Mouse (Mus musculus): Measurements from ENCODE around the gene Rela. TPM values are rescaled to one million over a fixed set of nuclear protein-coding genes. Genes with fewer than 3 reads are reported as not detected.

The Rela gene
- polyA plus RNA-seq, 1 experiment from 2014 or later = 43.9 TPM

DNA sequence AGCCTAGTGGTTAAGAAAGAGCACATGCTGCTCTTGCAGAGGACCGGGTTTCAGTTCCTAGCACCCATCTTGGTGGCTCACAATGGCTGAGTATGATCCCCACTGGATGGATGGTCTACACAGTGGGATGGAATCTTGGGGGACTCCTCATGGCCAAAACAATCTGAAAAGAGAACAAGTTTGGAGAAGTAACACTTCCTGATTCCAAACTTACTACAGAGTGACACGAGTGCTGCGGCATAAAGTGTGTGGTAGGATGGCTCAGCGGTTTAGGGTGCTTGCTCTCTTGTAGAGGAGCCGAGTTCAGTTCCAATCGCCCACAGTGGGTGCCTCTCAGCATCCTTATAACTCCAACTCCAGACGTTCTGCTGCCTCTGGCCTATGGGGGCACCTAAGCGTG, 12.0 kb upstream of the Rela start:
- H3K9me3 ChIP-seq (ENCODE audit: control insufficient read depth, low read length) = no peaks in the 10 kb centered on the region
- H3K36me3 ChIP-seq (ENCODE audit: control insufficient read depth, insufficient read depth, low read length) = no peaks in the 10 kb centered on the region
- H3K4me1 ChIP-seq (ENCODE audit: control insufficient read depth, insufficient read depth, low read length) = no peaks in the 10 kb centered on the region
- 85% methylated on average over 8 of the region's 8 CpGs for WGBS
- H3K27ac ChIP-seq (ENCODE audit: low read length) = no peak overlapping the region
- ATAC-seq = no peak
- H3K4me2 ChIP-seq (ENCODE audit: low read depth, low read length) = no peak overlapping the region
- no peak overlapping the region for H3K4me3 ChIP-seq (ENCODE audit: low read length)
- H3K27me3 ChIP-seq (replicated peaks; ENCODE audit: control insufficient read depth, insufficient read depth, low read length) = no peaks in the 10 kb centered on the region
- H3K9ac ChIP-seq (ENCODE audit: low read depth, low read length) = no peak overlapping the region

DNA sequence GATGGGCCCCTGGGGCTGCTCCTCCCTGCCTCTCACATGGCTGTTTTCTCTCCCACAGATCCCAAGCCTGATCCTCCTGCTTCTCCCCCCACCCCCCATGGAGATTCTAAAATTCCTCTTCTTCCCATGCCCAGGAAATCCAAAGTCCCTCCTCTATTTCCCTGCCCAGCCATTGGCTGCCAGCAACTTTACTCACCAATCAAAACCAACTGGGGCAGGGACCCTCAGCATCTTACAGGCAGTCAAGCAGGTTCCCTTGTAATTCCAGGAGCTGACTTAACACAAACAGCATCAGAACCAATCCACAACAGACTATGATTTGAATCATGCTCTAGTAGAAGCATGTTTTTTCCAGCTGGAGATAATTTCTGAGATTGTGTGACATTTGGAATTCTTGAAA, 7.4 kb upstream of the Rela start:
- Histone ChIP-seq H3K27me3 (replicated peaks; ENCODE audit: control insufficient read depth, insufficient read depth, low read length) (no peaks in the 10 kb centered on the region), H3K4me3 (ENCODE audit: low read length) (no peak overlapping the region), H3K36me3 (ENCODE audit: control insufficient read depth, insufficient read depth, low read length) (no peaks in the 10 kb centered on the region), H3K4me2 (ENCODE audit: low read depth, low read length) (no peak overlapping the region), H3K4me1 (ENCODE audit: control insufficient read depth, insufficient read depth, low read length) (no peaks in the 10 kb centered on the region), H3K9ac (ENCODE audit: low read depth, low read length) (no peak overlapping the region), H3K27ac (ENCODE audit: low read length) (no peak overlapping the region), H3K9me3 (ENCODE audit: control insufficient read depth, low read length) (no peaks in the 10 kb centered on the region)
- ATAC-seq = no peak

DNA sequence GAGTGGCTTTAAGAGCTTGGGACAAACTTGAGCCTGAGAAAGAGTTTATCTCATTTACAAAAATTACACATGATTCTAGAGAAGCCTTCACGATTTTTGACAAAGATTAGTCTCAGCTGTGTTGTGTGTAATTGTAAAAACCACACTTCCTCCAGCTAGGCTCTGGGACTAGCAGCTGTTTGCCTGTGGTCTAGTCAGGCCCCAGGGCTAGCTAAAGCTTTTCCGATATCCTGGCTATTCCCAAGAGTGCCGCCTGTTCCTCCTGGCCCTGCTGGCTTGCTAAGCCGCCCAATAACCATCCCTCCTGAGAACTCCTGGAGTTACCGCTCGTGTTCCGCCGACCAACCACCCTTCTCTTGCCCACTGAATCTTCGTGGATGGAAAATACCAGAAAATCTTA, 5.2 kb upstream of the Rela start:
- H3K4me2 ChIP-seq (ENCODE audit: low read depth, low read length) = no peak overlapping the region
- WGBS = 79% methylated on average over 9 of the region's 9 CpGs
- no peak for ATAC-seq
- no peaks in the 10 kb centered on the region for H3K9me3 ChIP-seq (ENCODE audit: control insufficient read depth, low read length)
- H3K36me3 ChIP-seq (ENCODE audit: control insufficient read depth, insufficient read depth, low read length) = no peaks in the 10 kb centered on the region
- peaks cover 6% of the 10 kb centered on the region for H3K4me1 ChIP-seq (ENCODE audit: control insufficient read depth, insufficient read depth, low read length)
- H3K4me3 ChIP-seq (ENCODE audit: low read length) = no peak overlapping the region
- H3K9ac ChIP-seq (ENCODE audit: low read depth, low read length) = no peak overlapping the region
- H3K27me3 ChIP-seq (replicated peaks; ENCODE audit: control insufficient read depth, insufficient read depth, low read length) = no peaks in the 10 kb centered on the region
- H3K27ac ChIP-seq (ENCODE audit: low read length) = no peak overlapping the region

DNA sequence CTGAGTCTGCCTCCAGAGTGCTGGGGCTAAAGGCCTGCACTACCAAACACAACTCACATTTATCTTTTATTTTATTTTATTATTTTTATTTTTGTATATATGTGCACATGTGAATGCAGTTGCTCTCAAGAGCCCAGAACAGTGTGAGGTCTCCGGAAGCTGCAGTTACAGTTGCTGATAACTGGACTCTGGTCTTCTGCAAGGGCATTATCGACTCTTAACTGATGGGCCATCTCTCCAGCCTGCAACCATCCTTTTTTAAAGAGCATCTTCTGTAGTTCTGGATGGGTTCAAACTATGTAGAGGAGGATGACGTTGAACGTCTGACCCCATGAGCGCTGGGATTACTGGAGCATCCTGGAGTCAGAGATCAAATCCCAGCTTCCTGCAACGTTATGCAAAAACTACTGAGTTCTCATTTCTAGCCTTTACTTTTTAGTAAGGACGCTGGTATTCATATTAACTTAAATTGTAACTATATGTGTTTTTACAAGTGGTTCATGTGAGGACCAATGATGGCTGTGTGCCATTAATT, 1.2 kb upstream of the Rela start:
- peaks cover 21% of the 10 kb centered on the region for H3K4me1 ChIP-seq (ENCODE audit: control insufficient read depth, insufficient read depth, low read length)
- no peak overlapping the region for H3K4me2 ChIP-seq (ENCODE audit: low read depth, low read length)
- H3K4me3 ChIP-seq (ENCODE audit: low read length) = no peak overlapping the region; the same call in 1 of the 2 replicates
- no peak for ATAC-seq
- H3K27me3 ChIP-seq (replicated peaks; ENCODE audit: control insufficient read depth, insufficient read depth, low read length) = no peaks in the 10 kb centered on the region
- H3K27ac ChIP-seq (ENCODE audit: low read length) = no peak overlapping the region
- H3K36me3 ChIP-seq (ENCODE audit: control insufficient read depth, insufficient read depth, low read length) = peaks cover 5% of the 10 kb centered on the region
- no peak overlapping the region for H3K9ac ChIP-seq (ENCODE audit: low read depth, low read length)
- WGBS = 75% methylated on average over 7 of the region's 7 CpGs
- no peaks in the 10 kb centered on the region for H3K9me3 ChIP-seq (ENCODE audit: control insufficient read depth, low read length)

DNA sequence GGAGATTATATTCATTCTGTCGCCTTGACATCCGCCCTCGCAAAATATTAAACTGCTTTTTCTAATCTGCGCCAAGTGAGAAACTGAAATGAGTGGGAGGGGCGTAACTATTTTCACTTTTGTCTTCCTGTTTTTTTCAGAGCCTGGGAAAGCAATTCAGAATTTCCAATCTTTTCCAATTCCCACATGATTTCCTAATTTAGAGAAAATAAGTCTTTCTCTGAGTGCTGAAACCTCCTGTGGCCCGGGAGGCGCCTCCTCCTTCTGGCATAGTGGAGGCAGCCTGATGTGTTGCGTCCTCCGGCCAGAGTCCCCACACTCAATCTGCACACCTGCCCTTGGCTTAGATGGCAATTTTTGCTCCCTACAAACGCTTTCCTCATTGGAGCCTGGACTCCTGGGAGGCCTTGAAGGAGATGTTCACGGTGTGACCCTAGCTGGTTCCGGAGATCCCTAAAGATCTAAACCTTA, 677 bp upstream of the Rela start:
- no peaks in the 10 kb centered on the region for H3K9me3 ChIP-seq (ENCODE audit: control insufficient read depth, low read length)
- peak overlapping the region; percentile 92 for H3K27ac ChIP-seq (ENCODE audit: low read length)
- H3K36me3 ChIP-seq (ENCODE audit: control insufficient read depth, insufficient read depth, low read length) = peaks cover 9% of the 10 kb centered on the region
- peak; percentile 22 for ATAC-seq
- 31% methylated on average over 12 of the region's 12 CpGs for WGBS
- no peaks in the 10 kb centered on the region for H3K27me3 ChIP-seq (replicated peaks; ENCODE audit: control insufficient read depth, insufficient read depth, low read length)
- H3K4me3 ChIP-seq (ENCODE audit: low read length) = peak overlapping the region; percentile 70
- peak overlapping the region; percentile 93 for H3K4me2 ChIP-seq (ENCODE audit: low read depth, low read length)
- H3K9ac ChIP-seq (ENCODE audit: low read depth, low read length) = peak overlapping the region; percentile 94
- peaks cover 21% of the 10 kb centered on the region for H3K4me1 ChIP-seq (ENCODE audit: control insufficient read depth, insufficient read depth, low read length)

DNA sequence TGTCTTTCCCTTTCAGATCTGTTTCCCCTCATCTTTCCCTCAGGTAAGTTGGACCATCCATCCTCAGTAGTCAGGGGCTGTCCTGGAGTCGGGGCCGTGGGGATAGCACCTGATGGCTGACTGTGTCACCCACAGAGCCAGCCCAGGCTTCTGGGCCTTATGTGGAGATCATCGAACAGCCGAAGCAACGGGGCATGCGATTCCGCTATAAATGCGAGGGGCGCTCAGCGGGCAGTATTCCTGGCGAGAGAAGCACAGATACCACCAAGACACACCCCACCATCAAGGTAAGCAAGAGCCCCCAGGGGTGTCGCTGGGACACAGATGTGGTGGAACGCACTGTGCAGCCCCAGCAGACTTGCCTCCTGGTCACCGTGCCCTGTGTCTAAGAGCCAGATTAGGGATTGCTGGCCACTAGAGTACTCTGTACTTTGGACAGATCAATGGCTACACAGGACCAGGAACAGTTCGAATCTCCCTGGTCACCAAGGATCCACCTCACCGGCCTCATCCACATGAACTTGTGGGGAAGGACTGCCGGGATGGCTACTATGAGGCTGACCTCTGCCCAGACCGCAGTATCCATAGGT, 1.2 kb downstream of the Rela start:
- Histone ChIP-seq H3K4me3 (ENCODE audit: low read length) (peak overlapping the region; percentile 70), H3K9me3 (ENCODE audit: control insufficient read depth, low read length) (no peaks in the 10 kb centered on the region), H3K4me1 (ENCODE audit: control insufficient read depth, insufficient read depth, low read length) (peaks cover 21% of the 10 kb centered on the region), H3K27me3 (replicated peaks; ENCODE audit: control insufficient read depth, insufficient read depth, low read length) (no peaks in the 10 kb centered on the region), H3K27ac (ENCODE audit: low read length) (peak overlapping the region; percentile 92), H3K9ac (ENCODE audit: low read depth, low read length) (peak overlapping the region; percentile 94), H3K4me2 (ENCODE audit: low read depth, low read length) (peak overlapping the region; percentile 91), H3K36me3 (ENCODE audit: control insufficient read depth, insufficient read depth, low read length) (peaks cover 15% of the 10 kb centered on the region)
- 86% methylated on average over 18 of the region's 18 CpGs for WGBS
- no peak for ATAC-seq

DNA sequence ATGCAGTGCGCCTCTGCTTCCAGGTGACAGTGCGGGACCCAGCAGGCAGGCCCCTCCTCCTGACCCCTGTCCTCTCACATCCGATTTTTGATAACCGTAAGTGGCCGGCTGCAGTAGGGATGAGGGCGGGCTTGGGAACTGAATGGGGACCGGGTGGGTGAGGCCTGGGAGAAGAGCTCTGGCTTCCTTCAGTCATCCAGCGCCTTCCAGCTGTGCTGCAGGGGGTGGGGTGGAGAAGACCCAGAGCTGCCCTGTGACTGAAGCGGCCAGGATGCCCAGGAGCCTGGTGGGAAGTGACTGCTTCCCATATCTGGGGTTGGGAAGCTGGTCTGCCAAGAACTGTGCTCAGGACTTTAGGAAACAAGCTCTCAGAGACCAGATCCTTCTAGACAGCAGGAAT, 3.1 kb downstream of the Rela start:
- Histone ChIP-seq H3K36me3 (ENCODE audit: control insufficient read depth, insufficient read depth, low read length) (peaks cover 22% of the 10 kb centered on the region), H3K9ac (ENCODE audit: low read depth, low read length) (no peak overlapping the region), H3K4me1 (ENCODE audit: control insufficient read depth, insufficient read depth, low read length) (peaks cover 21% of the 10 kb centered on the region), H3K27ac (ENCODE audit: low read length) (no peak overlapping the region), H3K4me3 (ENCODE audit: low read length) (no peak overlapping the region), H3K9me3 (ENCODE audit: control insufficient read depth, low read length) (no peaks in the 10 kb centered on the region), H3K4me2 (ENCODE audit: low read depth, low read length) (no peak overlapping the region), H3K27me3 (replicated peaks; ENCODE audit: control insufficient read depth, insufficient read depth, low read length) (no peaks in the 10 kb centered on the region)
- ATAC-seq = no peak
- 59% methylated on average over 9 of the region's 9 CpGs for WGBS

DNA sequence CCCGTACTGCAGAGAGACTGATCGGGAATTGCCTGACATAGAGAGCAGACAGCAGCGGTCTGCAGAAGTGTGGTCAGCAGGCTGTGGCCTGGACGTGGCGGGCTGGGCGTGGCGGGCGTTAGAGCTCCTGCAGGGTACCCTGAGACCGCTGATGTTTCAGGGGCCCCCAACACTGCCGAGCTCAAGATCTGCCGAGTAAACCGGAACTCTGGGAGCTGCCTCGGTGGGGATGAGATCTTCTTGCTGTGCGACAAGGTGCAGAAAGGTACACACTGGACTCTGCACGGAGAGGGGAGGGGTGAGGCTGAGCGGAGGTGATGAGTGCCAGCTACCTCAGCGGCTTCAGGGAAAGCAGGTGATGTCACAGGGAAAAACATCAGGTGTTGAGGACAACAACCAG, 3.7 kb downstream of the Rela start:
- Histone ChIP-seq H3K9ac (ENCODE audit: low read depth, low read length) (no peak overlapping the region), H3K4me1 (ENCODE audit: control insufficient read depth, insufficient read depth, low read length) (peaks cover 20% of the 10 kb centered on the region), H3K36me3 (ENCODE audit: control insufficient read depth, insufficient read depth, low read length) (peaks cover 28% of the 10 kb centered on the region), H3K4me2 (ENCODE audit: low read depth, low read length) (no peak overlapping the region), H3K4me3 (ENCODE audit: low read length) (no peak overlapping the region), H3K27me3 (replicated peaks; ENCODE audit: control insufficient read depth, insufficient read depth, low read length) (no peaks in the 10 kb centered on the region), H3K27ac (ENCODE audit: low read length) (no peak overlapping the region), H3K9me3 (ENCODE audit: control insufficient read depth, low read length) (no peaks in the 10 kb centered on the region)
- ATAC-seq = no peak
- 88% methylated on average over 17 of the region's 17 CpGs for WGBS

DNA sequence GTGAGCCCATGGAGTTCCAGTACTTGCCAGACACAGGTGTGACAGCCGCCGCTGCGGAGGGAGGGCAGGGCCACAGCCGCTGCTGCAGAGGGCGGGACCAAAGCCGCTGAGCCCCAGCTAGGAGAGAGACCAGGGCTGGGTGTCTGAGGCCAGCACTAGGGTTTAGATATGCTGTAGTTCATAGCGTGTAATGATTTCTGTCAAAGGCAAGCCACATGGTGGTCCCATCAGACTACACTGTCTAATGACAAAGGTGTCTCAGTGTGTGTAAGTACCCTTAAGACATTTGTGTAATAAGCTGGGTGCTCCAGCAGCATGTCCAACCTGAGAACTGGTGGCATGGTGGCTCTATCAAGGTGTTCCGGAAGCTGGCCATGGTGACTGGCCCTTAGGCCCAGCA, 4.4 kb downstream of the Rela start:
- H3K27me3 ChIP-seq (replicated peaks; ENCODE audit: control insufficient read depth, insufficient read depth, low read length) = no peaks in the 10 kb centered on the region
- H3K4me3 ChIP-seq (ENCODE audit: low read length) = no peak overlapping the region
- 82% methylated on average over 8 of the region's 8 CpGs for WGBS
- peaks cover 18% of the 10 kb centered on the region for H3K4me1 ChIP-seq (ENCODE audit: control insufficient read depth, insufficient read depth, low read length)
- peaks cover 30% of the 10 kb centered on the region for H3K36me3 ChIP-seq (ENCODE audit: control insufficient read depth, insufficient read depth, low read length)
- no peak overlapping the region for H3K27ac ChIP-seq (ENCODE audit: low read length)
- no peak overlapping the region for H3K9ac ChIP-seq (ENCODE audit: low read depth, low read length)
- H3K9me3 ChIP-seq (ENCODE audit: control insufficient read depth, low read length) = no peaks in the 10 kb centered on the region
- H3K4me2 ChIP-seq (ENCODE audit: low read depth, low read length) = no peak overlapping the region
- no peak for ATAC-seq

DNA sequence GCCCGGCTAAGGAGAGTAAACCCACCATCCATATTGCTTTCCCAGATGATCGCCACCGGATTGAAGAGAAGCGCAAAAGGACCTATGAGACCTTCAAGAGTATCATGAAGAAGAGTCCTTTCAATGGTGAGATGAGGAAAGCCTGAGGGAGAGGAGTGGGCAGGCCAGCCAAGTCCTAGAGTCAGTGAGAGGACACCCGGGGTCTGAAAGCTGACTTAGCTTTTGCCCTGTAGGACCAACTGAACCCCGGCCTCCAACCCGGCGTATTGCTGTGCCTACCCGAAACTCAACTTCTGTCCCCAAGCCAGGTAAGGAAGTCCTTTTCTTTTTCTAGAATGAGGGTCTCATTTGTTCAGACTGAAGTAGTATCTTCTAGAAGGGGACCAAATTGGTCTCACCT, 8.0 kb downstream of the Rela start:
- WGBS = 95% methylated on average over 9 of the region's 9 CpGs
- H3K9ac ChIP-seq (ENCODE audit: low read depth, low read length) = no peak overlapping the region
- H3K4me3 ChIP-seq (ENCODE audit: low read length) = no peak overlapping the region
- no peaks in the 10 kb centered on the region for H3K27me3 ChIP-seq (replicated peaks; ENCODE audit: control insufficient read depth, insufficient read depth, low read length)
- no peak overlapping the region for H3K27ac ChIP-seq (ENCODE audit: low read length)
- H3K4me1 ChIP-seq (ENCODE audit: control insufficient read depth, insufficient read depth, low read length) = peaks cover 12% of the 10 kb centered on the region
- no peak for ATAC-seq
- H3K36me3 ChIP-seq (ENCODE audit: control insufficient read depth, insufficient read depth, low read length) = peaks cover 38% of the 10 kb centered on the region
- H3K9me3 ChIP-seq (ENCODE audit: control insufficient read depth, low read length) = no peaks in the 10 kb centered on the region
- no peak overlapping the region for H3K4me2 ChIP-seq (ENCODE audit: low read depth, low read length)

All from intestine, embryonic 16.5 days (tissue).